In the genomic region with DNA sequence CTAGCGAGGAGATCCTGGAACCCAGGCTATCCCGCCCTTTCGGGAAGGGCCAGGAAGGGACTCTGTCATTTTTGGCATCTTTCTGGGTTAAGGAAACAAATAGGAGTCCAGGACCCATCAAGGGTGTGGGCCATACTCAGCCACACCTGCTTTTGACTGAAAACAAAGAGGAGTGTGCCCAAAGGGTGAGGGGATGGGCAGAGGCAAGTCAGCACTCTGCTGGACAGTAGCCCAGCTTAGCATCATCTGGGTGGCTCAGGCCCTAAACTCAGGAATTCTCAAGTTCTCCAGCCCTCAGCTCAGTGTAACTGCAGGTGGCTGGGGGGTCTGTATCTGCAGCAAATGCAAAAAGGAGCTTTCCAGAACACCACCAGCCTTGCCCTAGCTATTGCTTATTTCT, we compare ENCODE assay signal across 27 mouse cellular contexts. TPM values are rescaled to one million over a fixed set of nuclear protein-coding genes. Genes with fewer than 3 reads are reported as not detected.
"Had no signal": no experiment of that assay in that cellular context is flagged by ENCODE, and none has a peak within 500 bp of the region (broad histone marks: within the 10 kb centered on the region; RNA-seq: fewer than 3 reads in every experiment).

No protein-coding gene starts in this region.

- ATAC-seq: midbrain, embryonic 13.5 days; midbrain, embryonic 15.5 days had no signal

- H3K9me3 ChIP-seq: midbrain, embryonic 10.5 days; midbrain, embryonic 13.5 days; midbrain, embryonic 15.5 days; neural tube, embryonic 13.5 days; neural tube, embryonic 15.5 days had no signal

- H3K27ac ChIP-seq: midbrain, embryonic 10.5 days; midbrain, embryonic 13.5 days; midbrain, embryonic 15.5 days; neural tube, embryonic 13.5 days; neural tube, embryonic 15.5 days had no signal

- H3K9ac ChIP-seq: lung, embryonic 14.5 days; midbrain, embryonic 13.5 days; midbrain, embryonic 15.5 days; neural tube, embryonic 13.5 days; neural tube, embryonic 15.5 days had no signal

- H3K4me1 ChIP-seq: midbrain, embryonic 10.5 days; midbrain, embryonic 13.5 days; midbrain, embryonic 15.5 days; neural tube, embryonic 13.5 days; neural tube, embryonic 15.5 days had no signal

- H3K4me2 ChIP-seq: lung, embryonic 14.5 days; midbrain, embryonic 13.5 days; midbrain, embryonic 15.5 days; neural tube, embryonic 13.5 days; neural tube, embryonic 15.5 days had no signal

- H3K27me3 ChIP-seq: midbrain, embryonic 13.5 days; midbrain, embryonic 15.5 days; neural tube, embryonic 15.5 days had no signal

- H3K4me3 ChIP-seq: midbrain, embryonic 10.5 days; midbrain, embryonic 13.5 days; midbrain, embryonic 15.5 days; myocyte; neural tube, embryonic 13.5 days; neural tube, embryonic 15.5 days had no signal

- H3K36me3 ChIP-seq: midbrain, embryonic 10.5 days; midbrain, embryonic 13.5 days; midbrain, embryonic 15.5 days; neural tube, embryonic 13.5 days; neural tube, embryonic 15.5 days had no signal

- DNase-seq: lung, adult 18-20 months; lung, embryonic 14.5 days; lung, postnatal 10 days; lung, postnatal 4 days; retina, postnatal 1 day; right cerebral cortex, adult 18-20 months; right cerebral cortex, postnatal 25 days; right cerebral cortex, postnatal 4 days; spleen, adult 18-20 months; thymus, adult 18-20 months; thymus, postnatal 14 days; thymus, postnatal 36 days had no signal

RNA-seq across cellular contexts. Expression of gene Prss38, which starts 2.5 kb away (rescaled TPM):
- total RNA-seq: megakaryocyte, adult 5-6 weeks; megakaryocyte-erythroid progenitor cell, adult 5-6 weeks had no signal
- polyA plus RNA-seq: liver, embryonic 16.5 days; lung, embryonic 14.5 days; lung, embryonic 16.5 days; midbrain, embryonic 10.5 days; midbrain, embryonic 13.5 days; myocyte; neural tube, embryonic 11.5 days; neural tube, embryonic 13.5 days; neural tube, embryonic 15.5 days; small intestine, adult 2 months; stomach, embryonic 14.5 days; stomach, embryonic 16.5 days; thymus, postnatal 0 days had no signal
